Mouse (Mus musculus): ENCODE measurements at regions not wholly inside any gene's neighbourhood (a gene's known extent, or its start where the extent isn't known, plus 50 kb on each side); places are given as distances from the start of the nearest gene placed in this dataset.
"Not testable (repeated sequence)": the region's sequence is repeated elsewhere in the genome, so short reads cannot be mapped to it uniquely, and the experiment has no call there.

DNA sequence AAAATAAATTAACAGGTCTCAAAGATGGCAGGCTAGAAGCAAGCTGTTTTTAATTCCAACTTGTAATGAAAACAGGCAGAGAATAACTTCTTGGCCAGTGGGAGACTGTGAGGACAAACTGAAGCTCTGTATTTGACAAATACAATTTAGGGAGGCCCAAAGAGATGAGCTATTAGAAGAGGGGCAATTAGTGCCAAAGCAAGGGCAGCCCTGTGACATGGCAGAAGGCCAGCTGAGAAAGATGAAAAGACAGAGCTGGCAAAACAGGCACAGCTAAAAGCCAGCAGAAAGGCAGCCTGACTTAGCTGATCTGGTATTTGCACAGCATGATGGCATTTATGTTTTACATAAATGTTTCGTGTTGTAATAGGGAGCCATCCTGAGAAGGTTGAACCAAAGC is 175.0 kb upstream of the Ngly1 start:
- no peak for DNase-seq (ENCODE audit: low read depth, low spot score)

DNA sequence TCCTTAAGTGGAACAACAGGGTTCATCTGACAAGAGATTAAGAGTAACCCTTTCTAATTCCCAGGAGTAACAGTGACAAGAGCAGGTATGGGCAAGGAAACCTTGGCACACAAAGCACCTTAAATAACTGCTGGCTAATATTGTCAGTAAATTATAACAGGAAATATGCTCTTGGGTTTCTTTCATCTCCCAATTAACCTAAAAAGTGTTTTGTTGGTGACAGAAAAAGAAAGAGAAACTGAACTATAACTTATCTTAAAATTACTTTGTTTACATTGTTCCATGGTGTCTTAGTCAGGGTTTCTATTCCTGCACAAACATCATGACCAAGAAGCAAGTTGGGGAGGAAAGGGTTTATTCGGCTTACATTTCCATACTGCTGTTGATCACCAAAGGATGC is 170.0 kb upstream of the Ngly1 start:
- DNase-seq (ENCODE audit: low read depth, low spot score), result no peak

GRCm38 (mm10) chr14:16087231-16087630 is 161.8 kb upstream of the Ngly1 start:
- DNase-seq (ENCODE audit: low read depth, low spot score), result not testable (repeated sequence)

- DNase-seq (ENCODE audit: low read depth, low spot score), result no peak
Measured at GRCm38 (mm10) chr14:16092391-16093132, 156.5 kb upstream of the Ngly1 start.

GRCm38 (mm10) chr14:16093133-16093505 is 156.0 kb upstream of the Ngly1 start:
- DNase-seq (ENCODE audit: low read depth, low spot score), result no peak

GRCm38 (mm10) chr14:16109414-16109813 is 139.7 kb upstream of the Ngly1 start:
- DNase-seq (ENCODE audit: low read depth, low spot score), result no peak

GRCm38 (mm10) chr14:16132672-16133071 is 116.4 kb upstream of the Ngly1 start:
- no peak for DNase-seq (ENCODE audit: low read depth, low spot score)

GRCm38 (mm10) chr14:16133410-16133809 is 115.7 kb upstream of the Ngly1 start:
- DNase-seq (ENCODE audit: low read depth, low spot score), result no peak

DNA sequence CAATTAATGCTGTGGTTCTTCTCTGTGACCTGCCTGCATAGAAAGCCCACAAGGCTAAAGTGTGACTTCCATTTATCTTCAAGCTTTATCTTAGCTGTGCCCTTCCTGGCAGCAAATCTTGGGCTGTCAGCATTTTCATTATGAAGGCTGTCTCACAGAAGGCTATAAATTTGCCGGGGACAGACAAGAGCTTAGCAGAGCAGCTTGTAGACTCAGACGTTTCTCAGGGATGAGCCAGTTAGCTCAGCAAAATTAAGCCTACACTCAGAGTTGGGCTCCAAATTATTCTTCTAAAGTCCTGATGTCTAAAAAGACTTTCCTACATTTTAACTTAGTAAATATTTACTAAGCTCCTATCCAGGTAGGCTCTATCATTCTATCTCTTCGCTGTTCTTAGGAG is 112.9 kb upstream of the Ngly1 start:
- no peak for DNase-seq (ENCODE audit: low read depth, low spot score)

DNA sequence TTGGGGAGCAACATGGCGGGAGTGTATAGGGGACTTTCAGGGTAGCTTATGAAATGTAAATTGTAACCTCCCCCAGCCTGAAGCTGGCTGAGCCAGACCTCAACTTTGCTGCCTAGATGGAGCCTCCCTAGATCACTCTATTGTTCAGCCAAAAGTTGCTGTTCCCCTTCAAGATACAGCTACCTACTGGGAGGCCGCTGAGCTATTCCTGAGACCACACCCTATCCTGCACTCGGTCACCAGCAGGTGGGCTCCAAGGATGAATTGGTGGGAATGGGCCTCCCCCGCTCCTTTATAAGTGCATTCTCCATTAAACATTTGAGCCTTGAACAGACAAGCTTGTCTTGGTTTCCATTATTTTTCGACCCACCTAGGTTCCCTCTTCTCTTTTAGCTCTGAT is 104.8 kb upstream of the Ngly1 start:
- DNase-seq (ENCODE audit: low read depth, low spot score), result no peak

DNA sequence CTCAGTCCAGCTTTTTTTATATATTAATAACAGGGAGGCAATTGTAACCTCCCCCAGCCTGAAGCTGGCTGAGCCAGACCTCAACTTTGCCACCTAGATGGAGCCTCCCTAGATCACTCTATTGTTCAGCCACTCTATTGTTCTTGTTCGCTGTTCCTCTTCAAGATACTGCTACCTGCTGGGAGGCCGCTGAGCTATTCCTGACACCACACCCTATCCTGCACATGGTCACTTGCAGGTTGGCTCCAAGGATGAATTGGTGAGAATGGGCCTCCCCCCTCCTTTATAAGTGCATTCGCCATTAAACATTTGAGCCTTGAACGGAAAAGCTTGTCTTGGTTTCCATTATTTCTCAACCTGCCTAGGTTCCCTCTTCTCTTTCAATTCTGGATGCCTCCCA is 102.3 kb upstream of the Ngly1 start:
- DNase-seq (ENCODE audit: low read depth, low spot score), result no peak

DNA sequence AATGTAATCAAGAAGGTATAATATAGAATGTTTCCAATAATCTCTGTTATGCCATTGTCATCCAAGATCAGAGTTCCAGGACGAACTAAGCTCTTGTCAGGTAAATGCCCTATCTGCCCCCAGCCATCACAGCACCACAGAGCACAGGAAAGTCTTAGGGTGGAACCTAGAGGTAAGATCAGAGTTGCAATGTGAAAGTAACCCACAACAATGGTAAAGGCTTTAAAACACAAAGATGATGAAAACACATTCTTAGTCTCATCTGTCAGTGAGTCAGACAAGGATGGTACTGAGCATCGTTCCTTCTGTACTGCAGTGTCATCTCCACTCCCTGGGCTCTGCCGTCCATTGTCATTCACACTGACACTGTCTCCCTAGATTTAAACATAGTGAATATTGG is 97.3 kb upstream of the Ngly1 start:
- no peak for DNase-seq (ENCODE audit: low read depth, low spot score)

- DNase-seq (ENCODE audit: low read depth, low spot score), result no peak
Measured at GRCm38 (mm10) chr14:16152702-16153101, 96.4 kb upstream of the Ngly1 start.

DNA sequence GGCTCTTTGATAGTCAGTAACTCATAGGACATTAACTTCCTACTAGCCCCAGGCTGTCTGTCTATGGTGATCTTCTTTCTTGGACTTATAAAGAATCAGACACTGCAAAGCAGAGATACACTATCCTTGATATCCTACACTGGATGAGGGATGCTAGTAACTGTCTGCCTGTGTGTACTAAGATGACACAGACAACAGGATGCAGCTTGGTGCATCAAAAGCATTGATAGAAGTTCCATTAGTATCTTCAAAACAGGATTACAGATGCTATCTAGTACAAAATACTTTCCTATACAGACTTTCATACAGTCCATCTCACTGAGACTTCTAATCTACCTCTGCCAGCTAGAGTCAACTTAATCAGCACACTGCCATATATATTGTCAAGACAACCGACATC is 94.0 kb upstream of the Ngly1 start:
- DNase-seq (ENCODE audit: low read depth, low spot score), result no peak

GRCm38 (mm10) chr14:16170226-16170625 is 78.9 kb upstream of the Ngly1 start:
- DNase-seq (ENCODE audit: low read depth, low spot score), result no peak

DNA sequence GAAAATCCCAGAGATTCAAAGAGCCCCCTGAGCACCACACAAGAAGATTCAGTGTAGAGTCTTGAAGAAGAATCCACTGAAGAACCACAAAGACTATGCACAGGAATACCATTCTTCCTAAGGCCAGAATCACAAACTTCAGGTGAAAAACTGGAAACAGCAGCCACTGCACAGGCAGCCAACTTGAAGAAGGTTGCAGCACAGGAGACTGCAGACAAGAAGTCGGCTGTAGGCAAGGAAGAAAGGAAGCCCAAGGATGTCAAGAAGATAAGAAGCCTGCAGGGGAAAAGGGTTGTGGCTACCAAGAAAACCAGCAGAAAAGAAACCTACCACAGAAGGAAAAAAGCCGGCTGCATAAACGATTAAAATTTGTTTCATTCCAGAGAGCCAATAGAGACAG is 76.8 kb upstream of the Ngly1 start:
- DNase-seq (ENCODE audit: low read depth, low spot score), result no peak

DNA sequence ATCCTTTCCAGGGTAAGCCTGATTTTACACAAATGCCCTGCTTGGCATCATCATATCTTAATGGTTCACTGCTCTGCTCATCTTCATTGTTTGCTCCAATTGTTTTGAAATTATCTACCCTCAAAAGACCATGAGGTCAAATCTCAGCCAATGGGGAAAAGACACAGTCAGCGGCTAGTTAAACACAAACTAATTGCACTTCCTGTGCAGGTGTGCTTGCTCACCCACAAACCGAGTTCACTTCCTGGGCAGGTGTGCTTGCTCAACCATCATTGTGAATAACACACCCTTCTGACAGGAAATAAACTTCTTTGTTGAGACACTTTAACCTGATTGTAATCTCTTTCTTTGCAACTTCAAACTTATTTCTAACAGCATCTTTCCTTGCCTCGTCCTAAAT is 75.8 kb upstream of the Ngly1 start:
- no peak for DNase-seq (ENCODE audit: low read depth, low spot score)

DNA sequence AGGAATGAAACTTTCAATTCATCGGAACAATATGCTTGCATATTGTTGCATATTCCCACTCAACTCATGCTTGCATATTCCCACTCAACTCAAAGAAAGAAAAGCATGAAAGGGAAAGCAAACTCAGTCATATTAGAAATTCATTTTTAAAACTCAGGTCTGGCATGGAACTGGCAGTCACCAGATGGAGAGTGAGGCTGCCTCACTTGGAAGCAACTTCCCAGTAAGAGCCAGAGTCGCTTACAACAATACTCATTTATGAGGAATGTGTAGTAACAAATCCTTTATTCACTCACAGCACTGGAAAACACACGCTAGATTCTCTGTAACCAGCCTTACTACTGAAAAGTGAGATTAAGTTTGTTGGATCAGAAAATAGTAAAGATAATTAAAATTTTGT is 70.9 kb upstream of the Ngly1 start:
- no peak for DNase-seq (ENCODE audit: low read depth, low spot score)

DNA sequence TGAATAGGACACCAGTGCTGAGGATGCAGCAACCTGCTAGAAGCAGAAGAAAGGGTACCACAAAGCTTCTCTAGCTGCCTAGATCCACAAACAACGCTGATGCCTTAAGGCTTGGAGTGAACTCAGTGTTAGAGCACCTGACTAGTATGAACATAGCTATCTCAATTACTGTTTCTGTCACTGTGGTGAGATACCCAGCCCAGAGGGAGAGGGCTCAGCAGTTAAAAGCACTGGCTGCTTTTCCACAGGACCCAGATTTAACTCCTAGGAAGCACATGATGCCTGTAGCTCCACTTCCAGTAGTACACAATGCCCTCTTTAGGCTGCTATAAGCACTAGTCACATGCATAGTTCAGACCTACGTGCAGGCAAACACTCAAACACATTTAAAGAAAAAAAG is 67.3 kb upstream of the Ngly1 start:
- DNase-seq (ENCODE audit: low read depth, low spot score), result no peak

GRCm38 (mm10) chr14:16185246-16185645 is 63.8 kb upstream of the Ngly1 start:
- DNase-seq (ENCODE audit: low read depth, low spot score), result no peak
